Mouse (Mus musculus) embryonic stem cell, embryonic (primary cell): ENCODE data around the gene Trp73.

Experiments
- CTCF ChIA-PET, 4 experiments: fragments of 300-600 bp in 2 of 4; fragments of 350-600 bp in 2 of 4; sonication (Branson Sonifier 250); formaldehyde crosslinking; loops; one replicate each; lab custom pipeline; 2022; ENCODE audit warnings: inconsistent platforms in 2 of 4; lab: Charles Lee
- POLR2A ChIA-PET, 4 experiments: fragments of 300-600 bp in 2 of 4; fragments of 350-600 bp in 2 of 4; sonication (Branson Sonifier 250); formaldehyde crosslinking; loops; one replicate each; lab custom pipeline; 2022; ENCODE audit warnings: antibody characterized with exemption in 4 of 4, inconsistent platforms in 1 of 4; lab: Charles Lee

Gene Trp73

DNA sequence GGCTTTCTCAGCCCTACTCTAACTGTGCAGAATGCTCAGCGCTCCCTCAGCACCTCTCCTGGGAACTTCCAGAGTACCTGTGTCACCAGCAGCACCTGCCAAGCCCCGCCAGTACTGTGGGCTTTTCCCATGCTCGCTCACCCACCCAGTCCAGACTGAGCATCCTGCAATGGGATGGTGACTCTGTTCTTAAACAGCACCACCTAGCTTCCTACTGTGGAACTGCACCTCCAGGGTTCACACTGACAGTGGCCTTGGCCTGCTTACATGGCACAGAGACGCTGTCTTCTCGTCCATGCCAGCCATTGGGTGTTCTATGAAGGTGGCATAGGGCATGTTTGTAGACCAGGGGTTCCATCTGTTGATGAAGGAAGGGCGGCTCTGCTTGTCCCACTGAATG is 19.0 kb upstream of the Trp73 start:
- POLR2A ChIA-PET: interaction anchor here in 3 of 4 experiments (0.5 to 2.8 kb wide), 8 partner anchors 12 to 929 kb away, joined by 3 to 8 read pairs (median 4); partner anchors contain the start of genes Arhgef16 (in 1 of the 3) and Wrap73 (in 1 of the 3)

DNA sequence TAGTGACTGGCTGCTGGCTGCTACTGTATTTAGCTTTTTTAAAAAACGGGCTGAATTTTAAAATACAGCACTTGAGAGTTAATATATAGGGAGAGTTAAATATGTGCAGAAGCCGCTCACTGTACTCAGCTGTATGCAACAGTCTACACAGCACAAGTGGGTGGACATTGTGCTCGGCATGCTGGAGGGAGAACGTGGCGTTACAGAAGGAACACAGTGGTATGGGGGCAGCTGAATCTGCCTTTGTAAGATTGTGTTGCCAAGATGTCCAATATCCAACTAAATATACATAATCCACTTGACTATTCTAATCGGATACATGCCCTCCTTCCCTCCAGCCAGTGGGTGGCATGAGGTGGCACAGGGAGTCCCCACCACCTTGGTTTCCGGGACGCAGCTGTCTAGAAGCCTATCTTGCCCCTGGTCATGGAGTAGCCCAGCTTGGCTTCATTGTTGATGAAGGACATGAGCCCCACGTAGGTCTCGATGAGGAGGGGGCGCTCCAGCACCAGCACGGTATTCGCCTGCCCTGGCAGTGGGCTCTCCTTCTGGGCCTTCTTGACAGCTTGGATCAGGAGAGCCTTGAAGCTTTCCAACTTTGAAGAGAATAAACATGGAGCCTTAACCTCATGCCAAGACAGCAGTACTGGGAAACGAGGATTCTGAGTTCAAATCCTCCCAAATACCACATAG is 18.1 kb upstream of the Trp73 start:
- ChIA-PET POLR2A (interaction anchor here in 2 of 4 experiments (1.0 to 2.8 kb wide), 2 partner anchors 11 to 15 kb away, joined by 3 to 8 read pairs; no protein-coding TSS in a partner anchor), CTCF (interaction anchor here in 3 of 4 experiments (0.7 to 0.9 kb wide), 3 partner anchors 8 to 132 kb away, joined by 3 to 4 read pairs (median 3); partner anchors contain the start of gene Smim1 (in 1 of the 3))

More for the DNA sequence above, 19.0 kb upstream of the Trp73 start:
- CTCF ChIA-PET: interaction anchor here in 3 of 4 experiments (0.5 to 2.5 kb wide), 23 partner anchors 8 to 1060 kb away, joined by 3 to 13 read pairs (median 4); partner anchors contain the start of genes Arhgef16 (in 1 of the 3), Megf6 (in 1 of the 3) and Smim1 (in 1 of the 3)

DNA sequence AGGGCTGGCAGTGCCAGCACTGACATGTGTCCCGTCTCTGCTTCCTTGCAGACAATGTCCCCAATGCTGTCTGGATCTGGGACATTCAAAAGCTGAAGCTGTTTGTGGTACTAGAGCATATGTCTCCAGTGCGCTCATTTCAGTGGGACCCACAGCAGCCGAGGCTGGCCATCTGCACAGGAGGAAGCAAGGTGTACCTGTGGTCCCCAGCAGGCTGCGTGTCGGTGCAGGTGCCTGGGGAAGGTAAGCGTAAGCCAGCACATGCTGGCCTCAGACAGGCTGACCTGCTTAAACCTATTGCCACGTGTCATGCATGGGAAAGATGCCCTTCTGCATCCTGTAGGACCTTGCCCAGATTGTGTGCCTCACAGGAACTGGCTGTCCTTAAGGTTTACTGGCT is 16.0 kb upstream of the Trp73 start:
- CTCF ChIA-PET: no interaction called here

GRCm38 (mm10) chr4:154154104-154154503 is 14.1 kb upstream of the Trp73 start:
- ChIA-PET CTCF (interaction anchor here in 2 of 4 experiments (1.1 to 1.6 kb wide), 5 partner anchors 9 to 128 kb away, joined by 3 to 7 read pairs (median 3); partner anchors contain the start of gene Smim1 (in 1 of the 2)), POLR2A (interaction anchor here in 2 of 4 experiments (0.9 to 1.7 kb wide), 3 partner anchors 9 to 18 kb away, joined by 3 to 4 read pairs (median 4); no protein-coding TSS in a partner anchor)

More for the DNA sequence above, 16.0 kb upstream of the Trp73 start:
- POLR2A ChIA-PET: no interaction called here

GRCm38 (mm10) chr4:154146342-154146741 is 6.3 kb upstream of the Trp73 start:
- CTCF ChIA-PET: interaction anchor here in 2 of 4 experiments (0.7 kb wide), 2 partner anchors 41 to 84 kb away, joined by 3 read pairs; no protein-coding TSS in a partner anchor
- POLR2A ChIA-PET: interaction anchor here in 1 of 4 experiments (2.2 kb wide), 1 partner anchor 12 kb away, joined by 8 read pairs; no protein-coding TSS in a partner anchor

DNA sequence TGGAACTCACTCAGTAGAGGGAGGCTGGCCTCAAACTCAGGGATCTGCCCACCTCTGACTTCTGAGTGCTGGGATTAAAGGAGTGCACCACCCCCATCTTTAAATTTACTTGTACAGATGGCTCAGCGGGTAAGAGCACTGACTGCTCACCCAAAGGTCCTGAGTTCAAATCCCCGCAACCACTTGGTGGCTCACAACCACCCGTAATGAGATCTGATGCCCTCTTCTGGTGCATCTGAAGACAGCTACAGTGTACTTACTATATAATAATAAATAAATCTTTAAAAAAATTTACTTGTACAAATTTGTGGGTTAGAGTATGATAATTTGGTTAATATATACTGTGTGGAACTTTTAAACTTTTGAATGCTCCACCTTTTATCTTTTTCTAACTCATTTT is 4.7 kb upstream of the Trp73 start:
- ChIA-PET POLR2A (no interaction called here), CTCF (interaction anchor here in 3 of 4 experiments (0.6 to 2.2 kb wide), 4 partner anchors 74 to 80 kb away, joined by 3 to 6 read pairs (median 3); no protein-coding TSS in a partner anchor)

GRCm38 (mm10) chr4:154142211-154143040 is 2.4 kb upstream of the Trp73 start, which contains the start of gene Wrap73:
Gene Wrap73, plus strand, starts transcription at chr4:154142372.
- ChIA-PET POLR2A (interaction anchor here in 2 of 4 experiments (0.7 to 2.2 kb wide), 6 partner anchors 12 to 33 kb away, joined by 3 to 8 read pairs (median 3); no protein-coding TSS in a partner anchor), CTCF (interaction anchor here in 2 of 4 experiments (0.7 to 1.1 kb wide), 6 partner anchors 17 to 157 kb away, joined by 3 to 4 read pairs (median 3); no protein-coding TSS in a partner anchor)

DNA sequence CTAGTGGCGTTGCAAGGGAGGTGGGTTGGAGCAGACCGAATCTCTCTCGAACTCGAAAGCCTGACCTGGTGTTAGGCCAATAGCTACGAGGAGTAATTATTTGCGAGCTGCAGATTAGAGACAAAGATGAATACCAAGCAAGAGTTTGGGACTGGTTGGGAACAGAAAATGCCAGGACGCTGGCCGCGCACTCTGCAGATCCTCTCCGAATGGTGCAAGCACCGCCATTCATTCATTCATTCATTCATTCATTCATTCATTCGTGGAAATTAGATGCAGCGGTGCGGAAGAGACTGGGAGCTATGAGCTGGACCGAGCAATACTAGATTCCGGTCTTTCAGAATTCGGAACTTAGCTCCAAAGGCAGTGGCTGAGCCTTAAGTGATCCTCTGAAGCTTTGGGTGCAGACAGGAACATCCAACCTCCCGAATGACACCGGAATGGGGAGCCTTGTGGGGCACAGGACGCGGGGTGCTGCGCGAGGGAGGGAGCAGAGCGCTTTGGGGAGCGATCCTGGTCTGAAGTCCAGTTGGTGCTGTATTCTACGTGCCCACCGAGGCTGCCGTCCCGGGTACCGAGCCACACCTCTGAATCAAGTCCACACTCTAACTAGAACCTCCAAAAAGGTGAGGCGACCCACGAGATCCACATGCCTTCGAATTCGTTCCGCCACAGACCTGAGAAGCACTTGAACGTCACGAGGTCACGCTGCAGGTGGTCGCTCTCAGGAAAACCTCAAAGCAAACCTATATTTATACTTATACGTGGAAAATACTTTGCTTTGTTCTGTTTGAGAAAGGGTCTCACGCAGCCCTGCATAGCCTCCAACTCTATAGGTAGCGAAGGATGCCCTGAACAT is 1.2 kb upstream of the Trp73 start:
- CTCF ChIA-PET: interaction anchor here in 2 of 4 experiments (1.1 to 1.2 kb wide), 3 partner anchors 21 to 115 kb away, joined by 3 to 5 read pairs (median 3); partner anchors contain the start of gene Smim1 (in 1 of the 2)
- POLR2A ChIA-PET: interaction anchor here in 1 of 4 experiments (0.6 to 2.2 kb wide), 3 partner anchors 14 to 19 kb away, joined by 3 to 8 read pairs (median 4); partner anchors contain the start of gene Tprgl

- ChIA-PET CTCF (interaction anchor here in 2 of 4 experiments (1.1 to 1.2 kb wide), 2 partner anchors 22 to 114 kb away, joined by 3 to 5 read pairs; partner anchors contain the start of gene Smim1 (in 1 of the 2)), POLR2A (interaction anchor here in 1 of 4 experiments (0.6 kb wide), 1 partner anchor 20 kb away, joined by 4 read pairs; the partner anchor contains the start of gene Tprgl)
These were observed 403 bp upstream of the Trp73 start for GRCm38 (mm10) chr4:154140213-154141008.

- CTCF ChIA-PET: interaction anchor here in 1 of 4 experiments (1.2 kb wide), 1 partner anchor 46 kb away, joined by 3 read pairs; no protein-coding TSS in a partner anchor
- POLR2A ChIA-PET: no interaction called here
These were observed 282 bp downstream of the Trp73 start for GRCm38 (mm10) chr4:154139671-154140181.

DNA sequence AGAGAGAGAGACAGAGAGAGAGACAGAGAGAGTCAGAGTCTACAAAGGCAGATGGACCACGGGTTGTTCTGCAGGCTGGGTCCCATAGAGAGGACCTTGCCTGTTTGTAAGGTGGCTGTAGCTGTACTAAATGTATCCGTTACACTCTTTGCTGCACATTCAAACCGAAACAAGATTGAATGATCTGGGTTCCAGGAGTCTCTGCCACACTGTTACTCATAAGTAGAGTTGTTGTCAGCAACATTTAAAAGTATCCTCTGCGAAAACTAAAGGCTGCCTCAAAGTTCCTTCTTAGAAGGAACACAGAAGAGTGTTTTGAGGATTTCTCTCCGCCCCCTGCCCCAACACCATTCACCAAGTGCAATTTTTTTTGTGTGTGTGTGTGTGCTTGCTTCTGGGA is 2.9 kb downstream of the Trp73 start:
- ChIA-PET POLR2A (no interaction called here), CTCF (interaction anchor here in 1 of 4 experiments (0.5 kb wide), 1 partner anchor 641 kb away, joined by 4 read pairs; no protein-coding TSS in a partner anchor)

DNA sequence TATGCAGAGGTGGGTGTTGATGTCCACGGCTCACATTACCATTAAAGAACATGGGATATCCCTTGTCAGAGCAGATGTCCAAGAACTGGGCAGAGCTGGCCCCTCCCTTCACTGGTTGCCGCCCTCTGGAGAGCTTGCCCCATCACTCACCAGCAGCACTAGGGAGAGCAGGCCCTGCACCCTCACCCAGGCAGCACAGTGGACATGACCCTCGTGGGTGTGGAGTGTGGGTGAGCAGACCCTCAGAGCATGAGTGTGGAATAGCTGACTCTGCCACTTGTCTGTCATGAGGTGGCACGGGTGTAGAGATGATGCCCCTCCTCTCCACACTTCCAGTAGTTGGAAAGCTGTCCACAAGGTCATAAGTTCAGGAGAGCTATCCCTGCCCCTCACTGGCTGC is 5.2 kb downstream of the Trp73 start:
- CTCF ChIA-PET: interaction anchor here in 1 of 4 experiments (0.5 kb wide), 1 partner anchor 41 kb away, joined by 5 read pairs; no protein-coding TSS in a partner anchor
- POLR2A ChIA-PET: no interaction called here

- ChIA-PET POLR2A (no interaction called here), CTCF (no interaction called here)
These were observed 8.1 kb downstream of the Trp73 start for GRCm38 (mm10) chr4:154131894-154132293.

- ChIA-PET POLR2A (interaction anchor here in 1 of 4 experiments (1.1 kb wide), 1 partner anchor 24 kb away, joined by 3 read pairs; no protein-coding TSS in a partner anchor), CTCF (interaction anchor here in 1 of 4 experiments (0.6 kb wide), 1 partner anchor 100 kb away, joined by 3 read pairs; no protein-coding TSS in a partner anchor)
These were observed 10.1 kb downstream of the Trp73 start for GRCm38 (mm10) chr4:154129950-154130349.

- ChIA-PET POLR2A (no interaction called here), CTCF (interaction anchor here in 1 of 4 experiments (0.5 kb wide), 1 partner anchor 72 kb away, joined by 6 read pairs; no protein-coding TSS in a partner anchor)
These were observed 12.7 kb downstream of the Trp73 start for GRCm38 (mm10) chr4:154127273-154127672.

DNA sequence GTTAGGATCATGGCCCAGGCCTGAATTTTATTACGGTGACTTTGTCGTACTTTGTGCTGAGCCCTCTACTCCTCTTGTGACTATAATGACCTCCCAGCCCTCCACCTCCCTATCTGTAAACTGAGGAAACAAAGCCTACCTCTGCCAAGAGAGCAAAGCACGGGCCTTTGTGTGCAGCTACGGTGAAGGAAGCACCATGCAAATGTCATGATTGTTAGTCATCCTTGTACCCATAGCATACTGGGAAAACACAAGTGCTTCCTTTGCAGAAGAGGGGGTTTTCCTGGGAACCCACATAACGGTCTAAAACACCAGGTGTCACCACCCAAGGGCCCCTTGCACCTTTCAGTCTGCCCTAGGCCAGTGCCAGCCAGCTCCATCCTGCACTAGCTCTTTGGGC is 14.8 kb downstream of the Trp73 start:
- ChIA-PET POLR2A (no interaction called here), CTCF (interaction anchor here in 3 of 4 experiments (0.6 to 0.9 kb wide), 4 partner anchors 20 to 1716 kb away, joined by 3 to 5 read pairs (median 4); no protein-coding TSS in a partner anchor)
